9 mouse cellular contexts compared by ENCODE assay signal in genomic region chr10:81358209-81358608, GRCm38 (mm10). TPM values are rescaled to one million over a fixed set of nuclear protein-coding genes. Genes with fewer than 3 reads are reported as not detected.
DNase-seq lines count a peak whose midpoint lies in the region; ATAC-seq and TF ChIP-seq lines count a peak whose summit lies in the region.
"Had no signal": no experiment of that assay in that cellular context is flagged by ENCODE, and none has a peak within 500 bp of the region (broad histone marks: within the 10 kb centered on the region; RNA-seq: fewer than 3 reads in every experiment).

No protein-coding gene starts in this region.

- peak overlapping the region; percentile 90 for H3K4me2 ChIP-seq in heart, embryonic 11.5 days
- H3K4me2 ChIP-seq in hindbrain, embryonic 11.5 days (replicated peaks; ENCODE audit: low read depth, low read length), result peak overlapping the region; percentile 99

- TF ChIP-seq EP300 in MEL (IDR thresholded peaks at IDR 0.05; ENCODE audit: low read depth in 1 of 2, low read length in 2 of 2), result no peak

- WGBS in heart, embryonic 11.5 days (ENCODE audit: insufficient replicate concordance), result 21% methylated on average over 4 of the region's 4 CpGs
- 19% methylated on average over 4 of the region's 4 CpGs for WGBS in hindbrain, embryonic 11.5 days
- 24% methylated on average over 4 of the region's 4 CpGs for WGBS in midbrain, embryonic 10.5 days

- no peak for TF ChIP-seq CTCF in MEL (IDR thresholded peaks at IDR 0.05 in 2 of 3, conservative IDR thresholded peaks at IDR 0.05 in 1 of 3; ENCODE audit: control insufficient read depth in 1 of 3, insufficient read depth in 1 of 3, low read depth in 2 of 3, low read length in 3 of 3, poor library complexity in 1 of 3, severe bottlenecking in 1 of 3)

- no peak for ATAC-seq in heart, embryonic 11.5 days (replicated peaks; ENCODE audit: insufficient number of reproducible peaks, low FRiP score, low TSS enrichment)
- no peak for ATAC-seq in hindbrain, embryonic 11.5 days (ENCODE audit: low FRiP score)

- no peaks in the 10 kb centered on the region for H3K9me3 ChIP-seq in heart, embryonic 11.5 days (replicated peaks; ENCODE audit: control insufficient read depth, low read length)
- H3K9me3 ChIP-seq in MEL (replicated peaks; ENCODE audit: insufficient read depth, low read length), result no peaks in the 10 kb centered on the region
- H3K9me3 ChIP-seq in hindbrain, embryonic 11.5 days (ENCODE audit: control insufficient read depth, low read length), result no peaks in the 10 kb centered on the region
- no peaks in the 10 kb centered on the region for H3K9me3 ChIP-seq in midbrain, embryonic 10.5 days (replicated peaks)

- no peak for TF ChIP-seq POLR2A in MEL (IDR thresholded peaks at IDR 0.05; ENCODE audit: control insufficient read depth in 1 of 2, insufficient read depth in 1 of 2, low read depth in 1 of 2, low read length in 2 of 2, poor library complexity in 1 of 2)

- H3K27me3 ChIP-seq in heart, embryonic 11.5 days (ENCODE audit: control insufficient read depth, insufficient read depth, low read length), result no peaks in the 10 kb centered on the region
- H3K27me3 ChIP-seq in MEL (ENCODE audit: control insufficient read depth in 1 of 2, insufficient read depth in 2 of 2, low read length in 2 of 2), result no peaks in the 10 kb centered on the region
- peaks cover 7% of the 10 kb centered on the region for H3K27me3 ChIP-seq in hindbrain, embryonic 11.5 days (ENCODE audit: control insufficient read depth, insufficient read depth, low read length)
- H3K27me3 ChIP-seq in midbrain, embryonic 10.5 days (ENCODE audit: low read depth, poor library complexity, severe bottlenecking), result peaks cover 58% of the 10 kb centered on the region

- peak overlapping the region; percentile 85 for H3K9ac ChIP-seq in heart, embryonic 11.5 days (ENCODE audit: low read depth, low read length)
- peak overlapping the region; percentile 71 for H3K9ac ChIP-seq in MEL (ENCODE audit: control insufficient read depth, low read depth, low read length, poor library complexity, severe bottlenecking)
- peak overlapping the region; percentile 74 for H3K9ac ChIP-seq in hindbrain, embryonic 11.5 days (ENCODE audit: low read depth, low read length)

- H3K4me1 ChIP-seq in heart, embryonic 11.5 days (ENCODE audit: control insufficient read depth, insufficient read depth, low read length), result peaks cover 44% of the 10 kb centered on the region
- H3K4me1 ChIP-seq in MEL (ENCODE audit: control insufficient read depth in 1 of 2, insufficient read depth in 2 of 2, low read length in 2 of 2), result peaks cover 0 to 27% of the 10 kb centered on the region in 2 experiments; a peak in 3 of 4 replicates
- peaks cover 9% of the 10 kb centered on the region; the same call in 1 of the 2 replicates for H3K4me1 ChIP-seq in hindbrain, embryonic 11.5 days (replicated peaks; ENCODE audit: control insufficient read depth, insufficient read depth, low read length)
- H3K4me1 ChIP-seq in midbrain, embryonic 10.5 days, result peaks cover 81% of the 10 kb centered on the region

- peak overlapping the region; percentile 47 for H3K27ac ChIP-seq in heart, embryonic 11.5 days (ENCODE audit: low read depth, low read length)
- no peak overlapping the region for H3K27ac ChIP-seq in MEL (ENCODE audit: control insufficient read depth, low read depth, low read length)
- H3K27ac ChIP-seq in hindbrain, embryonic 11.5 days (ENCODE audit: low read depth, low read length), result no peak overlapping the region
- peak overlapping the region; percentile 84 for H3K27ac ChIP-seq in midbrain, embryonic 10.5 days (replicated peaks)

- intact Hi-C loops in left cerebral cortex, postnatal 36 days (cut with DNase I), result no loop called here

- peak overlapping the region; percentile 68 for H3K4me3 ChIP-seq in heart, embryonic 11.5 days (ENCODE audit: low read depth, low read length)
- peak overlapping the region; percentile 49 to 57 for H3K4me3 ChIP-seq in MEL (ENCODE audit: control insufficient read depth in 1 of 2, insufficient read depth in 1 of 2, low read depth in 2 of 2, low read length in 2 of 2)
- peak overlapping the region; percentile 70 for H3K4me3 ChIP-seq in hindbrain, embryonic 11.5 days (ENCODE audit: low read depth, low read length)
- H3K4me3 ChIP-seq in midbrain, embryonic 10.5 days, result peak overlapping the region; percentile 78

- H3K79me2 ChIP-seq in MEL (ENCODE audit: control insufficient read depth, insufficient read depth, low read length, poor library complexity), result peaks cover 27% of the 10 kb centered on the region

- no peak for TF ChIP-seq RAD21 in MEL (IDR thresholded peaks at IDR 0.05; ENCODE audit: low read depth, low read length)

- DNase-seq in heart, adult 9 months (ENCODE audit: low spot score in 2 of 2), result no peak
- DNase-seq in MEL (ENCODE audit: low read depth, low spot score), result no peak
- DNase-seq in hindbrain, embryonic 11.5 days (ENCODE audit: low spot score), result no peak
- no peak for DNase-seq in midbrain, embryonic 10.5 days (ENCODE audit: low spot score)
- DNase-seq in left cerebral cortex, postnatal 36 days (ENCODE audit: low spot score in 2 of 2), result no peak
- no peak for DNase-seq in urinary bladder, postnatal 25 days (ENCODE audit: low spot score)
- DNase-seq in urinary bladder, postnatal 4 days (ENCODE audit: low spot score in 2 of 2), result no peak
- DNase-seq: thymus, postnatal 14 days had no signal

- H3K36me3 ChIP-seq in heart, embryonic 11.5 days (ENCODE audit: control insufficient read depth, insufficient read depth, low read length), result no peaks in the 10 kb centered on the region
- peaks cover 0 to 17% of the 10 kb centered on the region in 2 experiments; a peak in 3 of 4 replicates for H3K36me3 ChIP-seq in MEL (ENCODE audit: control insufficient read depth in 1 of 2, insufficient read depth in 2 of 2, low read length in 2 of 2)
- H3K36me3 ChIP-seq in hindbrain, embryonic 11.5 days (ENCODE audit: control insufficient read depth, insufficient read depth, low read length), result no peaks in the 10 kb centered on the region
- H3K36me3 ChIP-seq in midbrain, embryonic 10.5 days, result peaks cover 19% of the 10 kb centered on the region

TF ChIP-seq in MEL, 35 proteins besides CTCF, POLR2A, EP300 and RAD21:
- TF ChIP-seq MYB (IDR thresholded peaks at IDR 0.05; ENCODE audit: low read depth, low read length) (no peak), CHD1 (IDR thresholded peaks at IDR 0.05; ENCODE audit: low read depth, low read length) (no peak)

RNA-seq across cellular contexts. Expression of gene Mfsd12, which starts 0.9 kb away (rescaled TPM):
- 4.6 and 4.7 TPM in 2 replicates for polyA plus RNA-seq in heart, embryonic 11.5 days (2014; fragmentation: Nextera tagmentation; extraction: Ambion mirVana)
- 17.9 and 29.0 TPM in 2 replicates for total RNA-seq in MEL (2012; rRNA removed)
- polyA plus RNA-seq in MEL (2012; ENCODE audit: insufficient read depth in 1 of 2, insufficient read length in 2 of 2, low read depth in 1 of 2, low replicate concordance in 2 of 2, missing spikeins in 1 of 2), result 10 to 100 TPM in 1 of 2 experiments, not detected in 1; 22.5 TPM
- polyA plus RNA-seq in hindbrain, embryonic 11.5 days (2014; fragmentation: Nextera tagmentation; extraction: Ambion mirVana), result 3.9 and 4.6 TPM in 2 replicates
- polyA plus RNA-seq in midbrain, embryonic 10.5 days (2016; fragmentation: Nextera tagmentation; extraction: Ambion mirVana), result 9.3 and 10.6 TPM in 2 replicates
- 10 to 100 TPM; 39.6 to 40.9 TPM for total RNA-seq in left cerebral cortex, postnatal 36 days (2021)

RNA-seq across cellular contexts. Expression of gene 4930404N11Rik, which starts 7.4 kb away (rescaled TPM):
- polyA plus RNA-seq in heart, embryonic 11.5 days (2014; fragmentation: Nextera tagmentation; extraction: Ambion mirVana), result 0.23 and 0.67 TPM in 2 replicates
- total RNA-seq in MEL (2012; rRNA removed), result 6.7 and 12.1 TPM in 2 replicates
- 1 to 10 TPM in 1 of 2 experiments, not detected in 1; 3.1 TPM for polyA plus RNA-seq in MEL (2012; ENCODE audit: insufficient read depth in 1 of 2, insufficient read length in 2 of 2, low read depth in 1 of 2, low replicate concordance in 2 of 2, missing spikeins in 1 of 2)
- 0.47 TPM in 1 of 2 replicates, not detected in the other for polyA plus RNA-seq in hindbrain, embryonic 11.5 days (2014; fragmentation: Nextera tagmentation; extraction: Ambion mirVana)
- 0.38 and 0.39 TPM in 2 replicates for polyA plus RNA-seq in midbrain, embryonic 10.5 days (2016; fragmentation: Nextera tagmentation; extraction: Ambion mirVana)
- total RNA-seq in left cerebral cortex, postnatal 36 days (2021), result 1 to 10 TPM in 1 of 2 experiments, under 1 TPM in 1; 0.49 to 2.2 TPM

RNA-seq across cellular contexts. Expression of gene Hmg20b, which starts 7.9 kb away (rescaled TPM):
- 102 and 107 TPM in 2 replicates for polyA plus RNA-seq in heart, embryonic 11.5 days (2014; fragmentation: Nextera tagmentation; extraction: Ambion mirVana)
- total RNA-seq in MEL (2012; rRNA removed), result 22.8 and 27.0 TPM in 2 replicates
- 10 to 100 TPM in 1 of 2 experiments, not detected in 1; 92.7 TPM for polyA plus RNA-seq in MEL (2012; ENCODE audit: insufficient read depth in 1 of 2, insufficient read length in 2 of 2, low read depth in 1 of 2, low replicate concordance in 2 of 2, missing spikeins in 1 of 2)
- polyA plus RNA-seq in hindbrain, embryonic 11.5 days (2014; fragmentation: Nextera tagmentation; extraction: Ambion mirVana), result 90.2 and 100 TPM in 2 replicates
- polyA plus RNA-seq in midbrain, embryonic 10.5 days (2016; fragmentation: Nextera tagmentation; extraction: Ambion mirVana), result 102 and 115 TPM in 2 replicates
- 10 to 100 TPM; 27.0 to 35.5 TPM for total RNA-seq in left cerebral cortex, postnatal 36 days (2021)

RNA-seq across cellular contexts. Expression of gene Gipc3, which starts 15.1 kb away (rescaled TPM):
- polyA plus RNA-seq in heart, embryonic 11.5 days (2014; fragmentation: Nextera tagmentation; extraction: Ambion mirVana), result not detected in 2 replicates
- total RNA-seq in MEL (2012; rRNA removed), result not detected in 2 replicates
- polyA plus RNA-seq in MEL (2012; ENCODE audit: insufficient read depth in 1 of 2, insufficient read length in 2 of 2, low read depth in 1 of 2, low replicate concordance in 2 of 2, missing spikeins in 1 of 2), result not detected
- polyA plus RNA-seq in hindbrain, embryonic 11.5 days (2014; fragmentation: Nextera tagmentation; extraction: Ambion mirVana), result not detected in 2 replicates
- not detected in 2 replicates for polyA plus RNA-seq in midbrain, embryonic 10.5 days (2016; fragmentation: Nextera tagmentation; extraction: Ambion mirVana)
- total RNA-seq in left cerebral cortex, postnatal 36 days (2021), result 1 to 10 TPM; 1.4 to 1.8 TPM

RNA-seq across cellular contexts. Expression of gene Fzr1, which starts 20.1 kb away (rescaled TPM):
- polyA plus RNA-seq in heart, embryonic 11.5 days (2014; fragmentation: Nextera tagmentation; extraction: Ambion mirVana), result 66.1 and 70.0 TPM in 2 replicates
- total RNA-seq in MEL (2012; rRNA removed), result 20.7 and 24.7 TPM in 2 replicates
- polyA plus RNA-seq in MEL (2012; ENCODE audit: insufficient read depth in 1 of 2, insufficient read length in 2 of 2, low read depth in 1 of 2, low replicate concordance in 2 of 2, missing spikeins in 1 of 2), result 100 to 1,000 TPM in 1 of 2 experiments, not detected in 1; 115 TPM
- polyA plus RNA-seq in hindbrain, embryonic 11.5 days (2014; fragmentation: Nextera tagmentation; extraction: Ambion mirVana), result 83.0 and 92.1 TPM in 2 replicates
- polyA plus RNA-seq in midbrain, embryonic 10.5 days (2016; fragmentation: Nextera tagmentation; extraction: Ambion mirVana), result 138 and 146 TPM in 2 replicates
- total RNA-seq in left cerebral cortex, postnatal 36 days (2021), result 10 to 100 TPM; 67.8 to 72.2 TPM

Comparison
In these comparisons a context has a peak if more than half of its experiments do, and no peak if none do; other contexts are left out.
1. H3K27ac ChIP-seq: peak in heart, embryonic 11.5 days (single experiment) and midbrain, embryonic 10.5 days (single experiment); none in MEL (single experiment) and hindbrain, embryonic 11.5 days (single experiment).
2. Peak in every context shown above with its lines, with median percentiles within 50 percentile points of each other: H3K4me3 ChIP-seq and H3K9ac ChIP-seq.